Mouse (Mus musculus): ENCODE measurements around the gene Megf9.

The Megf9 gene

GRCm38 (mm10) chr4:70412126-70412525, 122.7 kb downstream of the Megf9 start:
- peak; percentile 4 for DNase-seq

- peak; percentile 97 for DNase-seq
Measured at GRCm38 (mm10) chr4:70409994-70410721, 124.6 kb downstream of the Megf9 start, which contains the start of gene Cdk5rap2. Gene Cdk5rap2 (minus strand): TSS chr4:70410443.

GRCm38 (mm10) chr4:70409456-70409855, 125.3 kb downstream of the Megf9 start:
- DNase-seq: no peak

GRCm38 (mm10) chr4:70402109-70402819, 132.5 kb downstream of the Megf9 start:
- DNase-seq: peak; percentile 8

GRCm38 (mm10) chr4:70399476-70399875, 135.3 kb downstream of the Megf9 start:
- DNase-seq: no peak

- no peak for DNase-seq
Measured at GRCm38 (mm10) chr4:70399074-70399473, 135.7 kb downstream of the Megf9 start.

- no peak for DNase-seq
Measured at GRCm38 (mm10) chr4:70398088-70398487, 136.7 kb downstream of the Megf9 start.

GRCm38 (mm10) chr4:70396701-70397100, 138.1 kb downstream of the Megf9 start:
- no peak for DNase-seq

- no peak for DNase-seq
Measured at GRCm38 (mm10) chr4:70394736-70395135, 140.1 kb downstream of the Megf9 start.

- DNase-seq: no peak
Measured at GRCm38 (mm10) chr4:70391760-70392372, 142.9 kb downstream of the Megf9 start.

- no peak for DNase-seq
Measured at GRCm38 (mm10) chr4:70391073-70391472, 143.7 kb downstream of the Megf9 start.

- no peak for DNase-seq
Measured at GRCm38 (mm10) chr4:70386206-70386605, 148.6 kb downstream of the Megf9 start.

GRCm38 (mm10) chr4:70377359-70377758, 157.4 kb downstream of the Megf9 start:
- no peak for DNase-seq
